Mouse (Mus musculus) cerebellum, postnatal 14 days (tissue): ENCODE measurements around the gene Cd300ld3.

Source experiments
- DNase-seq, 2 experiments: peaks; one replicate each; pipeline ENCODE4 v3.0.0; 2021; ENCODE audit warnings: mixed read lengths in 2 of 2

Cd300ld3 gene

GRCm38 (mm10) chr11:115048259-115048658, at the start of gene Cd300ld3:
Gene Cd300ld3 (minus strand): TSS chr11:115048409.
- DNase-seq = no peak

DNA sequence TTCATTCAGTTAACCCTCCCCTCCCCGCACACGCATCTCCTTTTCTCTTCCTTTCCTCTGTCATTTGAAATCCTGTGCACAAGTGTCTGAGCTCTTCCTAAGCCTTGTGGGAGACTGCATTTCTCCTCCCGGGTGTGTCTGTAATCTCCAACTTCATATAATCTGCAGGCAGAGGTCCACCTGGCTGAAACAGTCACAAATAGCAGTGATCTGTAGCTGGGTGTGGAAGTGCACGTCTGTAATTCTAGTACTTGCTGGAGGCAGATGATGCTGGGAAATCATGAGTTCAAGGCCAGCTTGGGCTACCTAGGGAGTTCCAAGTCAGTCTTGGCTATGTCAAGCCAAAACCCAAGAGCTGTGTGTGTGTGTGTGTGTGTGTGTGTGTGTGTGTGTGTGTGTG, 43.9 kb upstream of the Cd300ld3 start:
- DNase-seq = no peak

- DNase-seq = peak; percentile 34 to 50
Measured at GRCm38 (mm10) chr11:115091362-115091901, 43.2 kb upstream of the Cd300ld3 start, which contains the start of gene Rab37. Gene Rab37 (plus strand): TSS chr11:115091431.

GRCm38 (mm10) chr11:115089853-115090252, 41.6 kb upstream of the Cd300ld3 start:
- DNase-seq = peak in 1 of 2 experiments; percentile 43

DNA sequence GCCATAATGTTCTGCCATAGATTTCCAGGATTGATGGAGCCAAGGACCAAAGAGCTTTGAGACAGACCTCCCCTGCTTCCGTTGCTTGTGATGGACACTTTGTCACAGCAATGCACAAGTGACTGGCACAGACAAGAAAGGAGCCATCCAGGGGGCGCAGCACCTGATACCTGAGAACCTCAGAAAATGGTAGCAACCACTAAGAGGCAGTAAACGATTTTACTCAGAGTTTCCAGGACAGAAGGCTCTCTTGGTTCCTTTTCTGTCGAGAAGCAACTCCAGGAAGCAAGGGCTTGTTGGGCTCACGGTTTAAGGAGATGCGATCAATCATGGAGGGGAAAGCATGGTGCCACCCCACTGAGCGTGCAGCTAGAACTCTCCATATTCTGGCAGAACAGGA, 38.0 kb upstream of the Cd300ld3 start:
- DNase-seq = no peak

GRCm38 (mm10) chr11:115085064-115085463, 36.9 kb upstream of the Cd300ld3 start:
- DNase-seq = no peak

- peak; percentile 19 to 22 for DNase-seq
Measured at GRCm38 (mm10) chr11:115084595-115084994, 36.4 kb upstream of the Cd300ld3 start.

GRCm38 (mm10) chr11:115083376-115084139, 35.3 kb upstream of the Cd300ld3 start:
- peak; percentile 92 to 94 for DNase-seq

DNA sequence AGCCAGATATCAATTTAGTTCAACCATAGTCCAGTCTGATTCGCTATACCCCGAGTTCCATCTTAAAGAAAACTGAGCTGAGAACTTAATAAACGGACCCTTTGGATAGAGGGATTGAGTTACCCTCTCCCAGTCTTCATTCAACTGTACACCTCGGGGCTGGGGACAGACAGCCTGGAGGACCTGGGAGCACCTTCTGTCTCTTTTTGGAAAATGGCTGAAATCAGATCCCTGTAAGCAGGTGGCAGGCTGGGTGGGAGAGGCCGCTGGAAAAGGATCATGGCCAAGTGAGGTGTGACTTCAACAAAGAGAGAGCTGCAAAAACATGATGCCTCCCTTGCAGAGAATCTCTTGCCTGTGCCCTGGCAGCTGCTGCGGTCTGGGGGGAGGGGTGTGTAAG, 34.0 kb upstream of the Cd300ld3 start:
- peak; percentile 16 to 34 for DNase-seq

DNA sequence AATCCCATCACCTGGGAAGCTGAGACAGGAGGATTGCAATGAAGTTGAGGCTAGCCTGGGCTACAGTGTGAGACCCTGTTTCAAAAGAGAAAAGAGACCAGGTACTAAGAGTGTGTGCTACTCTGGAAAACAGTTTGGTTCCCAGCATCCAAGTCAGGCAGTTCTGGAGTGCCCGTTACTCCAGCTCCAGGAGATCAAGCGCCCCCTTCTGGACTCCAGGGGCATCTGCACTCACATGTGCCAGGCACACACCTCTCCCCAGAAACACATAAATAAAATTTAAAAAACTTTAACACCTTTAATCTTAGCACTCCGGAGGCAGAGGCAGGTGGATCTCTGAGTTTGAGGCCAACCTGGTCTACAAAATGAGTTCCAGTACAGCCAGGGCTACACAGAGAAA, 33.2 kb upstream of the Cd300ld3 start:
- no peak for DNase-seq

DNA sequence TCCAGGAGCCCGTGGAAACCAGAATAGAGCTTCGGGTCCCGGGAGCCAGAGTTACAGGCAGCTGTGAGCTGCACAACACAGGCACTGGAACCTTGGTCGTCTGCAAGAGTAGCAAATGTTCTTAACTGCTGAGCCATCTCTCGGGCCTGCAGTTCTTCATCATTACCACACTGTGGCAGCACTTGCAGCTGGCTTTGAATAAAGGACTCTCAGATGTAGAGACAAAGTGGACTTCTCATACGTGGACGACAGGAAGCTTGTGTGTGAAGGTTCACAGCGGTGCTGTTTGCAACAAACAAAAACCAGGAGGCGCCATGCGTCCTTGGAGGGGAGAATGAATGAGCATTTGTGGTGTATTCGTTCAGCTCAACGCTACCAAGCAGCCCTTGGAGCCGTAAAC, 32.7 kb upstream of the Cd300ld3 start:
- peak; percentile 73 to 81 for DNase-seq

DNA sequence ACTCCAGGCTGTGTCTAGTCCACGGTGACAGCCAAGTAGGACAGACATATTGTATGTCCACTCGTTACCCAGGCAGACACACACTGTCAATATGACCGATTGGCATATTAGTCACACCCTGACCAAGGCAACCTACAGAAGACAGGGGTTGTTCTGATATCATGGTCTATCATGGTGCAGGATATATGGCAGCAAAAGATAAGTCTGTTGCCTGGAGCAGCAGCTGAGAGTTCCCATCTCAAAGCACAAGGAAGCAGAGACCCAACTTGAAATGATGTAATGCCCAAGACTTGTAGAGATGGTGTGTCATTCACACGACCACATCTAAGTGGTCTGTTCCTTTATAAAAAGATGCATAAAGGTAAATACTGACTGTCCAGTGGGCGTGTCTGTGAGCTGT, 30.5 kb upstream of the Cd300ld3 start:
- no peak for DNase-seq

GRCm38 (mm10) chr11:115077436-115077835, 29.2 kb upstream of the Cd300ld3 start:
- DNase-seq = no peak

DNA sequence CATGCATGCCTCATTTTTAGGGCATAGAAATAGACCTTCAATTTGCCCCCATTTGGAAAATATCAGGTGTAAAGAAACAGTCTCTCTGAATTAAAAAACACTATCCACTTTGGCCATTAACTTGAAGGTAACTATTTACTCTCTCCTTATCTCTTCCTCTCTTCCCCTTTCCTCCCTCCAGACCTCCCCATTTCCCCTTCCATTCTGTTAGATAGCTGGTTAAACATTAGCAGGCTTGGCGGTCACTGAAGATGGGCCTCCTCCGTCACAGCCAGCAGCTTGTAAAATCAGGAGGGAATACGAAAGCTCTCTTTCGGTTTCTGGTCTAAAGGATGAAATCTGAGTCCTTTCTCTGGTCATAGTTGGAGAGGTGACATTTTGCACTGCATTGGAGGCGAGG, 27.6 kb upstream of the Cd300ld3 start:
- no peak for DNase-seq

DNA sequence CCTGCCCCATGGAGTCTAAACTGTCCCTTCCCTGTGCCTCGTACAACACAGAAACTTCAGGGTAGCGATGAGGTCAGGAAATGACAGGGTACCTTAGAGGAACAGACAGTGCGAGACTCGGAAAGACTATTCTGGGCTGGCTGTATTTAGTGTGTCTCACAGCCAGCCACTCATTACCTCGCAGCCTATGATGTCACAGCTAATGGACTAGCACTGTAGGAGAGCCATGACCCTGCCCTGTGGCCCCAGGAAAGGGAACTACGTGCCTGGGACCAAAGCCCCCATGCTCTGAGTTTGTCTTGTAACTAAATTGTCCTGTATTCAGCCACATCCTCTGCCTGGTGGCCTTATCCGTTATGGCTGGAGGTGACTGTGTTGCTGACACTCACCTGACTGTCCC, 27.2 kb upstream of the Cd300ld3 start:
- DNase-seq = no peak

DNA sequence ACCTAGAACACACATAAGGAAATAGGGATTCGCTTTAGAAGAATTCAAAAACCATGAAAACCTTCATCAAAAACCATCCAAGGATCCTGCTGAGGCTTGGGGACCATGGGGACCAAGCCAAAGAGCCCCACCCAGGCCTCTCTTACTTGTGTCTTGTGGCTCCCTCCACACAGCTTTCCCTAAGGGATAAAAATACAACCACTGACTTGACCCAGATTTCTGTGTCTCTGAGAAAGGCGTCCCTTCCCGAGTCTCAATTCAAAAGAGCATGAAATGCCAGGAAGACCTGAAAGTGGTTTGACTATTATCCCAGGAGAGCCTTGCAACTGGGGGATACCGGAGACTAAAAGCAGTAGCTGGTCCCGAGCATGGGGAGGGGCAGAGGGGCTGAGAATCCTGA, 24.8 kb upstream of the Cd300ld3 start:
- no peak for DNase-seq

DNA sequence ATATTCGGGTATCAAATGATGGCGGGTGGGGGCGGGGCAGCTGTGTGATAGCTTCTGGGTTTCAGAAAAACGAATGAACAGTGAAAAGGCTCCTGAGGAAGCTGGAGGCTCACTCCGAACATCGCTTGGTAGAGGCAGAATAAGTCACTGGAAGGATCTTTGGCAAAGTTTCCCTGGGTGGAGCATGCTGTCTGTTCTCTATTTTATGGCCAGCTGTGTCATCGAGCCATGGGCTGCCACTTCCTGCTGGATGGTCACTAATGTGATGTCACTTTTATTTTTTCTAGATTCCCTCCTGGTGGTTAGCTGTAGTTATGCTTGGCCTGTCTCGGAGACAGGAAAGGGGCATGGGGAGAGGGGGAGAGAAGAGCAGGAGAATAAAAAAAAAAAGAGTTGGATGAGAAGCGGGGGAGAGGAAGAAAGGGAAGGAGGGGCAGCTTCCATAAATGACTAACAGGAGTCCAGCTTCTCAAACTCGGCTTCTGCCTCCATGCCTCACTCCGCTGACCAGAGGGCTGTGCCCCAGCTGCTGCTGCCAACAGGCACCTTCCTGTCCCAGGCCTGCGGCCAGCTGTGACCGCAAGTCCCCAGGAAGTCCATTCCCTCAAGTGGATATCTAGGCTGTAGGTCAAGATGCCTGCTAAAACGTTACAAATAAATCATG, 23.6 kb upstream of the Cd300ld3 start:
- no peak for DNase-seq

DNA sequence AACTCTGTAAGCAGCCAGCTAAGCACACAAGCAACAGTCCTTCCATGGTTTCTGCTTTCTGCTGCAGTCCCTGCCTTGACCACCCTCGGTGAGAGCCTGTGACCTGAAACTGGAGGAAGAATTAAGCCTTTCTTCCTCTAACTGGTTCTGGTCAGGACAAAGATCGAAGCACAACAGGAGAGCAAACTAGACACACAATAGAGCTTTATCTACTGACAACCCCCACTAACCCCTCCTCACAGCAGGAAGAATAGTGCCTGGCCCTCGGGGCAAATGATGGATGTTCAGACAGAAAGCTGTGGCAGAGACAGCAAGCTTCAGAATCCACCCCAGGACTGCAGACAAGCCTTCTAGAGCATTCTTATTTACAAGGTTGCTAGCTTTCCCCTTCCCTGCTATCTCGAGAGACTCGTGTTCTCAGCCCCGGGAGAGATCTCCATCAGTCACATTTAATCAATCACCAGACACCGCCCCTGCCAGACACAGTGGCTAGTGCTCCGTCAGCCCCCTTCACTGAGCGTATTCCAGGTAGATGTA, 22.9 kb upstream of the Cd300ld3 start:
- peak; percentile 48 to 56 for DNase-seq

DNA sequence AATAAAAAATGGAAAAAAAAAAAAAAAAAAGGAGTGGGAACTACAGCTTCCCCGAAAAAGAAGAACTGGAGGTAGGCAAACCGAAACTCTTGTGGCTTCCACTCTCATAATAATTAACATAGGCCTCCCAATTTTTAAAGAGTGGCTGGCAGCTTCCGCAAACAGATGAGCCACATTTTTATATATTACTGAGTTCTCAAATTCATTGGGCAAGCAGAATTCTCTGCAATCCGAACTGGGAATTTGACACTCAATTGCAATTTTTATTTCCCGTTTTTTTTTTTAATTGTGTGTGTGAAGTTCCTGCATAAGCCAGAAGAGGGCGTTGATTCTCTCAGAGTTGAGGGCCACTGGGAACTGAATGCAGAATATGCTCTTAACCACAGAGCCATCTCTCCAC, 18.6 kb upstream of the Cd300ld3 start:
- DNase-seq = no peak

- no peak for DNase-seq
Measured at GRCm38 (mm10) chr11:115062077-115062476, 13.9 kb upstream of the Cd300ld3 start, which contains the start of gene Cd300e. Gene Cd300e (minus strand): TSS chr11:115062177.

GRCm38 (mm10) chr11:115059797-115060196, 11.6 kb upstream of the Cd300ld3 start:
- DNase-seq = no peak

- DNase-seq = no peak
Measured at GRCm38 (mm10) chr11:115058701-115059100, 10.5 kb upstream of the Cd300ld3 start.

DNA sequence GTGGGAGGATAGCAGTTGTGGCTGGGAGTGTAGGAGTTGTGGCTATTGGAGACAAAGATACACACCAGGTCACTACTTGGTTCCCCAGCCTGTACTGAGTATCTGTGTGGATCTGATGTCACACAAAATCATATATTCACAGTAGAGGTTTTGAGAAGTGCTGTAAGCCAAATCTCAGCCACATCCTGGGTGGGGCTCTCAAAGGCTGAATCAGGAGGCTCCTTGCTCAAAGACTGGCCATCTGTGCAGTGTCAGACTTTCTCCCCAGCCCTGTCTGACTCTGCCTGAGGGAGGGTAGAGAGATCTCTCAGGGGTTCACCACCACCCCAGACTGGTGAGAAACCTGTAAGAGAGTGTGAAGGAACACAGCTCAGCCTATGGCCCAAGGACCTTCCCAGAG, 6.3 kb upstream of the Cd300ld3 start:
- no peak for DNase-seq

GRCm38 (mm10) chr11:115052991-115053390, 4.8 kb upstream of the Cd300ld3 start:
- no peak for DNase-seq
